Mouse (Mus musculus): ENCODE measurements around the gene Otub2. TPM values are rescaled to one million over a fixed set of nuclear protein-coding genes. Genes with fewer than 3 reads are reported as not detected.
"Not testable (repeated sequence)": the region's sequence is repeated elsewhere in the genome, so short reads cannot be mapped to it uniquely, and the experiment has no call there.

Otub2 gene
- polyA plus RNA-seq, 1 experiment from 2014 or later = 12.7 TPM

GRCm38 (mm10) chr12:103425729-103426470, 37.4 kb downstream of the Otub2 start, which contains the start of gene Ddx24:
Gene Ddx24 (minus strand): TSS chr12:103425830.
- 1% methylated on average over 33 of the region's 33 CpGs for whole genome bisulfite sequencing
- peak within 1 kb of the TSS; percentile 88 for H3K27ac ChIP-seq (replicated peaks)
- H3K36me3 ChIP-seq = peaks cover 27% of the 10 kb centered on the region
- DNase-seq (ENCODE audit: low spot score) = peak; percentile 99
- H3K4me3 ChIP-seq = peak within 1 kb of the TSS; percentile 97
- H3K9me3 ChIP-seq (replicated peaks) = no peaks in the 10 kb centered on the region
- H3K27me3 ChIP-seq (ENCODE audit: low read depth, poor library complexity, severe bottlenecking) = no peaks in the 10 kb centered on the region
- H3K4me1 ChIP-seq = peaks cover 33% of the 10 kb centered on the region

DNA sequence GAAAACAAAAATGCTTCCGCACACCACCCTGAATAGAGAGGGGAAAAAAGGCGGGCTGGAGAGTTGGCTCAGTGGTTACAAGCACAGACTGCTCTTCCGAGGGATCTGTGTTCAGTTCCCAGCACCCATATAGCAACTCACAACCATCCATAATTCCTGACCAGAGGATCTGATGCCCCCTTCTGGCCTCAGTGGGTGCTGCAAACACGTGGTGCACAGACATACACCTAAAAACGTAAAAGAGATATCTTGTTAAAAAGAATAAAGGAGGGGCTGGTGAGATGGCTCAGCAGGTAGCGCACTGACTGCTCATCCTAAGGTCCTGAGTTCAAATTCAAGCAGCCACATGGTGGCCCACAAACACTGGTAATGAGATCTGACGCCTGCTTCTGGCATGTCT, 38.2 kb downstream of the Otub2 start:
- H3K4me3 ChIP-seq = no peak overlapping the region
- DNase-seq (ENCODE audit: low spot score) = no peak
- H3K9me3 ChIP-seq (replicated peaks) = no peaks in the 10 kb centered on the region
- H3K36me3 ChIP-seq = peaks cover 26% of the 10 kb centered on the region
- H3K27ac ChIP-seq (replicated peaks) = no peak overlapping the region
- peaks cover 28% of the 10 kb centered on the region for H3K4me1 ChIP-seq
- WGBS = 87% methylated on average over 7 of the region's 7 CpGs
- H3K27me3 ChIP-seq (ENCODE audit: low read depth, poor library complexity, severe bottlenecking) = no peaks in the 10 kb centered on the region

DNA sequence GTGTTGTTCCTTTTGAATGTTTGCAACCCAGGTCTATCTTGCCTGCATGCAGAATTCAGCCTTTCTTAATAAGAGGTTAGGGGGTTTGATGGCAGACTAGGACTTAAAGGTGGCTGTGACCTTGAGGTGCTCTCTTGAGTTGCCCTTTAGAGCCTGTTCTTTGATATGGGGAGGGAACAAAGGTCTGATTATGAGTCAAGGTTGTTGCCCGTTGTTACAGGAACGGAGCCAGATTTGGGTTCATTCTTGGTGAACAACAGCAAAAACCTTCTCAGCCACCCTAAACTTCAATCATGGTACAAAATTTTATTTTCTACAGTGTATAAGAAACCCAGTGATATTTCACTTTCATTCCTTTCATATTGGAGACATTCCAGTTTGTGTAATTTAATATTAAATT, 44.9 kb downstream of the Otub2 start:
- no peaks in the 10 kb centered on the region for H3K36me3 ChIP-seq
- H3K9me3 ChIP-seq (replicated peaks) = no peaks in the 10 kb centered on the region
- no peaks in the 10 kb centered on the region for H3K27me3 ChIP-seq (ENCODE audit: low read depth, poor library complexity, severe bottlenecking)
- DNase-seq (ENCODE audit: low spot score) = no peak
- no peak overlapping the region for H3K4me3 ChIP-seq
- no peak overlapping the region for H3K27ac ChIP-seq (replicated peaks)
- no peaks in the 10 kb centered on the region for H3K4me1 ChIP-seq
- WGBS = 88% methylated on average over 2 of the region's 2 CpGs

DNA sequence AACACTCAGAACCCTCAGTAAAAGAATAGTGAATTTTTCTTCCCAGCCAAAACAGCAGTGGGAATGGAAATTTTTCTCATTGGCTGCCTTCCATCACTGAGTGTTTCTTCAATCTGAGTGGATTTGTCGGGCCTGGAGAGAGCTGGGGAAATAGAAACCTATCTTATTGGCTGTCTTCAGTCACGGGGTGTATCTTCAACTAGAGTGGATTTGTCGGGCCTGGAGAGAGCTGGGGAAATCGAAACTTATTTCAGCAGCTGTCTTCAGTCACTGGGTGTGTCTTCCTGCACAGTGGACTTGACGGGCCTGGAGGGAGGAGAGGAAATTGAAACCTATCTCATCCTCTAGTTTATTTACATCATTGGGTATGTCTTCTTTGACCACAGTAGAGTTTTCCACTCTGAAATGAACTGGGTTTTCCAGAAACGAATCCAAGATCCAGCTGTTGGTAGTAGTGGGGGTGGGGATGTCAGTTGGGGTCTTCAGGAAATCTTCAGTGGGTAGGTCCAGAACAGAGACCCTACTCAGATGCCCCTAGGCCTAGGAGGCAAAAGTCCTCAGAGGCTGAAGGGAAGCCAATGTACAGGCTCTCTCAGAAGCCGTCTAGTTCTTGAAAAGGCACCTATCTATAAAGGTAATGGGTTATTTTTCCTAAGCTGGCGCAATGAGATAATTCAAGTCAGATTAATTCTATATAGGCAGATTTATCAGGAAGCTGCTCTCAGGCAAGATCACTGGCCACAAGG, 45.7 kb downstream of the Otub2 start, which contains the start of gene Ifi27:
Gene Ifi27 (plus strand): TSS at position 226 of the 746 bp plus-strand sequence.
- H3K4me3 ChIP-seq = no peak within 1 kb of the TSS
- no peak for DNase-seq (ENCODE audit: low spot score)
- no peaks in the 10 kb centered on the region for H3K36me3 ChIP-seq
- H3K27me3 ChIP-seq (ENCODE audit: low read depth, poor library complexity, severe bottlenecking) = no peaks in the 10 kb centered on the region
- H3K9me3 ChIP-seq (replicated peaks) = no peaks in the 10 kb centered on the region
- WGBS = 76% methylated on average over 8 of the region's 8 CpGs
- H3K4me1 ChIP-seq = no peaks in the 10 kb centered on the region
- H3K27ac ChIP-seq (replicated peaks) = no peak within 1 kb of the TSS

GRCm38 (mm10) chr12:103434861-103435260, 46.4 kb downstream of the Otub2 start:
- no peak overlapping the region for H3K27ac ChIP-seq (replicated peaks)
- no peak overlapping the region for H3K4me3 ChIP-seq
- H3K36me3 ChIP-seq = no peaks in the 10 kb centered on the region
- H3K27me3 ChIP-seq (ENCODE audit: low read depth, poor library complexity, severe bottlenecking) = no peaks in the 10 kb centered on the region
- no peaks in the 10 kb centered on the region for H3K9me3 ChIP-seq (replicated peaks)
- no peaks in the 10 kb centered on the region for H3K4me1 ChIP-seq
- no peak for DNase-seq (ENCODE audit: low spot score)

DNA sequence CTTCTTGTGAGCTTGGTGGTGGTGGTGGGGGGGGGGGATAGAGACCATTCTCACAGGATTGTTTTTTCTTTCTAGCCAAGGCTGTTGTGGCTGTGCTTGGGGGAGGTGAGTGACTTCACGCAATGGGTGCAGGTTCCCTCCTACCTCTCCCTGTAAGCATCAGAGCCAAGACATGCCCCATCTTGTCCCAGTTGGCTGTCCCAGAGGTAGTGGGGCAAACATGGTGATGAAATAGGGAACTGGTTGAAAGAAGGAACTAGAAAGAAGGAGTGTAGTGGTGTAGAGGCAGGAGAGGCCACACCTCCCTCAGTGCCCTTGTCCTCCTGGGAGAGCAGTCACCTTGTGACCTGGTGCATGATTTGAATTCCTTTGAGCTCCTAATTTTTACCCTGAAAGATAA, 49.1 kb downstream of the Otub2 start:
- Histone ChIP-seq H3K27ac (replicated peaks) (no peak overlapping the region), H3K27me3 (ENCODE audit: low read depth, poor library complexity, severe bottlenecking) (no peaks in the 10 kb centered on the region), H3K9me3 (replicated peaks) (no peaks in the 10 kb centered on the region), H3K36me3 (no peaks in the 10 kb centered on the region), H3K4me1 (0 out of 2 replicates have a peak, but pooled peaks cover 2% of the 10 kb centered on the region), H3K4me3 (no peak overlapping the region)
- no peak for DNase-seq (ENCODE audit: low spot score)
- WGBS = 88% methylated on average over 1 of the region's 1 CpGs

DNA sequence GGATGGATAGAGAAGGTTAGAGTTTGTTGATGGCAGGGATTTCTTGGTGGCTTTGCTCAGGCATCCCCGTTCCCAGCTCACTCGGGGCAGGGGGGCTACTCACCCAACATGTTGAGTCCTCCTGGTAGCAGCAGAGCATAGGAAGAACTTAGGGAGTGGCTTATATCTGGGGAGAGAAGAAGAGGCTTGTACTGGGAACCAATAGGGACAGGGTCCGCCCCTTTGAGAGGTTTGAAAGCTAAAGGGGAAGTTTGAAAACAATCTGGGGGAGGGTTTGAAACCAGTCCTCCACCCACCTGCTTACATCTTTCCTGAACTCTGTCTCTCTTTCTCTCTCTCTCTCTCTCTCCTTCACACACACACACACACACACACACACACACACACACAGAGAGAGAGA, 55.0 kb downstream of the Otub2 start, which contains the start of gene Ifi27l2a:
Gene Ifi27l2a (minus strand): TSS at position 157 of the 400 bp plus-strand sequence.
- Histone ChIP-seq H3K27ac (replicated peaks) (no peak within 1 kb of the TSS), H3K4me1 (0 out of 2 replicates have a peak, but pooled peaks cover 2% of the 10 kb centered on the region)
- no peak for DNase-seq (ENCODE audit: low spot score)

GRCm38 (mm10) chr12:103444261-103444660, 55.8 kb downstream of the Otub2 start:
- H3K27me3 ChIP-seq (ENCODE audit: low read depth, poor library complexity, severe bottlenecking); H3K4me1 ChIP-seq; H3K9me3 ChIP-seq (replicated peaks); H3K27ac ChIP-seq (replicated peaks); DNase-seq (ENCODE audit: low spot score); H3K4me3 ChIP-seq; H3K36me3 ChIP-seq: not testable (repeated sequence)
- 50% methylated on average over 6 of the region's 7 CpGs for WGBS

More for the DNA sequence above, 55.0 kb downstream of the Otub2 start, which contains the start of gene Ifi27l2a:
- Histone ChIP-seq H3K9me3 (replicated peaks) (no peaks in the 10 kb centered on the region), H3K36me3 (no peaks in the 10 kb centered on the region), H3K4me3 (no peak within 1 kb of the TSS), H3K27me3 (ENCODE audit: low read depth, poor library complexity, severe bottlenecking) (no peaks in the 10 kb centered on the region)
- WGBS = 50% methylated on average over 3 of the region's 3 CpGs

DNA sequence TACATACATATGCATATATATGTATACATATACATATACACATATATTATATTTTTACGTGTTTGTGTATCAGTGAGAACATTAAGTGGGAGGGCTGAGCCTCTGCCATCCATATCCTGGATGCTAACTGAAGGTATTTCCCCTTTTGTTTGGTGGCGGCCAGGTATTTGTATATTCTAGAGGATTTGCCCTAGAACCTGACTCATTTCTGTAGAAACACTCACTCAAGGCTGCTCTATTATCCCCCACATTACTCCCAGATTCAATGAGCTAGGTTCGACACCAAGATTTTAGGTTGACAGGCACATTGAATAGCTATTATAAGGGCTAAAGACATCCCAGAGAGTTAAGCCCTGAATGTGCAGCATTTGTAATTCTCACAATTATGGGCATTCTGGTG, 56.6 kb downstream of the Otub2 start:
- Histone ChIP-seq H3K36me3 (no peaks in the 10 kb centered on the region), H3K27me3 (ENCODE audit: low read depth, poor library complexity, severe bottlenecking) (no peaks in the 10 kb centered on the region), H3K9me3 (replicated peaks) (no peaks in the 10 kb centered on the region), H3K4me1 (0 out of 2 replicates have a peak, but pooled peaks cover 2% of the 10 kb centered on the region), H3K4me3 (no peak overlapping the region), H3K27ac (replicated peaks) (no peak overlapping the region)
- 75% methylated on average over 3 of the region's 3 CpGs for WGBS
- DNase-seq (ENCODE audit: low spot score) = no peak

DNA sequence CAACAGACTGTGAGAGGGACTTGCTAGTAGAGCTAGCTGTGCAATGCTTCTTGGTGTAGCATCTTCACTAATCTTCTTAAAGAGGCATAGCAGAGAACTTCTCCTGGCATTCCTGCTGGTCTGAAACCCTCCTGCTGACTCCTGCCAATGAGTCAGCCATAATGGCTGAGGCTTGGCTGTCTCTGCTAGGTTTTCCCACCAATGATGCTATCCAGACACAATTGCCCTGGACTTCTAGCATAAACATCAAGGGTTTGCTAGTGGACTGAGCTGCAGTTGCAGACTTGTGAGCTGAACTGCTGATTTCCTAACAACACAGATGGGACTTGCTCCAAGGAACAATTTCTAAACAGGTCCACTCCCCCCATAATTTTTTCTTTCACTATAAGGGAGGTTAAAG, 64.9 kb downstream of the Otub2 start:
- H3K27me3 ChIP-seq (ENCODE audit: low read depth, poor library complexity, severe bottlenecking) = no peaks in the 10 kb centered on the region
- H3K27ac ChIP-seq (replicated peaks) = no peak overlapping the region
- no peak overlapping the region for H3K4me3 ChIP-seq
- DNase-seq (ENCODE audit: low spot score) = no peak
- no peaks in the 10 kb centered on the region for H3K9me3 ChIP-seq (replicated peaks)
- H3K4me1 ChIP-seq = no peaks in the 10 kb centered on the region
- no peaks in the 10 kb centered on the region for H3K36me3 ChIP-seq

Other genes with a start within 250 kb of the Otub2 start
- 1.5 and 1.8 TPM in 2 replicates for gene Prima1, start 146.5 kb upstream of the Otub2 start, polyA plus RNA-seq (2016; fragmentation: Nextera tagmentation; extraction: Ambion mirVana)
- gene Fam181a, start 77.7 kb upstream of the Otub2 start, polyA plus RNA-seq (2016; fragmentation: Nextera tagmentation; extraction: Ambion mirVana) = 52.7 and 54.9 TPM in 2 replicates
- 0.53 and 0.83 TPM in 2 replicates for gene Asb2, start 32.7 kb upstream of the Otub2 start, polyA plus RNA-seq (2016; fragmentation: Nextera tagmentation; extraction: Ambion mirVana)
- gene 9330161L09Rik, start 19.1 kb downstream of the Otub2 start, polyA plus RNA-seq (2016; fragmentation: Nextera tagmentation; extraction: Ambion mirVana) = 0.47 and 0.89 TPM in 2 replicates
- gene Ddx24, start 37.1 kb downstream of the Otub2 start, polyA plus RNA-seq (2016; fragmentation: Nextera tagmentation; extraction: Ambion mirVana) = 100 and 101 TPM in 2 replicates
- gene Ifi27, start 45.5 kb downstream of the Otub2 start, polyA plus RNA-seq (2016; fragmentation: Nextera tagmentation; extraction: Ambion mirVana) = 0.75 and 1.4 TPM in 2 replicates
- 0.48 and 1.4 TPM in 2 replicates for gene Ifi27l2a, start 55.0 kb downstream of the Otub2 start, polyA plus RNA-seq (2016; fragmentation: Nextera tagmentation; extraction: Ambion mirVana)
- not detected in 2 replicates for gene Ifi27l2b, start 68.5 kb downstream of the Otub2 start, polyA plus RNA-seq (2016; fragmentation: Nextera tagmentation; extraction: Ambion mirVana)
- gene Ppp4r4, start 143.6 kb downstream of the Otub2 start, polyA plus RNA-seq (2016; fragmentation: Nextera tagmentation; extraction: Ambion mirVana) = 2.6 and 3.4 TPM in 2 replicates
- gene Serpina10, start 242.8 kb downstream of the Otub2 start, polyA plus RNA-seq (2016; fragmentation: Nextera tagmentation; extraction: Ambion mirVana) = not detected in 2 replicates